Mouse (Mus musculus): ENCODE measurements around the gene Lrrc73.

The Lrrc73 gene

DNA sequence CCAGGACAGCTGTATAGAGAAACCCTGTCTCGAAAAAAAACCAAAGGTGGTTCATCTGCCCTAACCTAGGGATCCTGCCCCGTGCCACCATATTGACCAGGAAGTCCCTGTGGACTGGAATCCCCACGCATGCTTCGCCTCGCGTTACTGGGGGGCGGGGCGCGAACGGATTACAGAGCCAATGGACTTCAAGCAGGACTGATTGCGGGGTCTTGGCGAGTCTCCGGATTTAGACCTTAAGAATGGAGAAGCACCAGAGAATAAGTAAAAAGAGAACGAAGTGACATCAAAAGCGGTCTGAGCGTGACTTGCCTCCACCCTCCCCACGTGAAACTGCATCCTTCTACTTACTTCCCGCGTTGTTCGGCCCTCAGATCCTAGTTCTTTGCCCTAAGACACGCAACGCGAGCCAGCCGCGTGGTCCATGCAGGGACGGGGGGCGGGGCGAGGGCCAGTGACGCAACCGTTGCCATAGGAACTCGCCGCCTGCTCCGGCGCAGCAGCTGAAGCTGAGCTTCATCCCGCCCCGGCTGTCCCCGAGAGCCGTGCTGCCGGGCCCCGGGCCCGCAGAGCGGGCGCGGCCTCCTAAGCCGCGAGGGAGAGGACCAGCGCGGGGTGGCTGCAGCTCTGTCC is at the start of gene Lrrc73:
Gene Lrrc73 (plus strand): TSS at position 80 of the 633 bp plus-strand sequence.
- peak; percentile 93 for DNase-seq (ENCODE audit: low read depth)

DNA sequence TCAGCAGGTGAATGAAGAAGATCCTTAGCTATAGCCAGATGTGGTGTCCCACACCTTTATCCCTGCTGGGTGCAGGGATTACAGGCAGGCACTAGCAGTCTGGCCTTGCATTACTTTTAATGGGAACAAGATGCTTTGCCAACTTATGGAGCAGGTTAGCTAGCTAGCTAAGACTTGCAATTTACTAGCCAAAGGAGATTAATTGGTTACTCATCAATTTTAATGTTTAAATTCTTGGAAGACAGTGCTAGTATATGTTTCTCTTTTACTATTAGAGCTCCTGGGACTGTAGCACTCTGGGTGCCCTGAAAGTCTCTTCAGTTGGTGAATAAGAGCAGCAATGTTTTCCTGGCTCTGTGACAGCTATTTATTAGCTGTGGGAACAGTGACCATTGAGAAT is 46.7 kb upstream of the Lrrc73 start:
- no peak for DNase-seq (ENCODE audit: low read depth)

DNA sequence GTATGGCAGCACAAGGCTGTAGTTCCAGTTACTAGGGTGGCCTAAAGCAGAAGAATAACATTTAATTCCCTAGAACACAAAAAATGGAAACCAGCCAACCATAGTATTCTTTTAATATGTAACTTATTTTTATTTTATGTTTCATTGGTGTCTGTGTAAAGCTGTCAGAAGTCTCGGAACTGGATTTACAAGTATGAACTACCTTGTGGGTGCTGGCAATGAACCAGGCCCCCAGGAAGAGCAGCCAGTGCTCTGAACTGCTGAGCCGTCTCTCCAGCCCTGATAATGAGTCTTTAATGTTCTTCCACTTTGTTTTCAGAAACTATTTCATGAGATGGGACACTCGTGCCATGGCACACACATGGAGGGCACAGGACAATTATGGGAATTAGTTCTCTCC is 42.8 kb upstream of the Lrrc73 start:
- DNase-seq (ENCODE audit: low read depth): no peak

DNA sequence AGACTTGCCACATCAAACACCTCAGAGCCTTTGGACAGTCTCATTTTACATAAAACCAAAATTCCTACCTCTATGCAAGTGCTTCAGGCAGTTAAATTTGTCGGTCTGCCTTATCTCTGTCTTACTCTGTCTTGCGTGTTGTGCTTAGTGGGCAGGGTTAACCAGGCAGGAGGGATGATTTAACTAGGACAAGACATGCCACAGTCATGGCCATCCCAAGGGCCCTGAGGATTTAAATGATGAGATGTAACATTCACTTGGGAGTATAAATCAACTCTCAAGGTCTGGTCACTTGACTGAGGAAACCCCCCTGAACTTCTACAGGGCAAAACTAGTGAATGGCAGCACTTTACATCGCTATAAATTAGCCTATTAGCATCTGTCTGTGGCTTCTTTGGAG is 31.7 kb upstream of the Lrrc73 start:
- DNase-seq (ENCODE audit: low read depth): no peak

DNA sequence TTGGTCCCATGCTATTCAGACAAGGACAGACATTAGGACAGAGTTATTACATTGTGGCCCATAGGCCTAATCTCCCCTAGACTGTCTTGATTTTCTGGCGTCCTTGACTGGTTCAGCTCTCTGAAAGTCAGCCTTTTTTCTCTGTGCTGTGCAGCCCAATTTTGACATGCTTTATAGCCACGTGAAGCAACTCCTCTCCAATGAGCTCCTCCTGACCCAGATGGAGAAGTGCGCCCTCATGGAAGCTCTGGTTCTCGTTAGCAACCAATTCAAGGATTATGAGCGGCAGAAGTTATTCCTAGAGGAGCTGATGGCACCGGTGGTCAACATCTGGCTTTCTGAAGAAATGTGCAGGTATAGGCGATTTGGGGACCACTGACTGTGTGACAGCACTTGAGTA is 25.8 kb upstream of the Lrrc73 start:
- DNase-seq (ENCODE audit: low read depth): no peak

DNA sequence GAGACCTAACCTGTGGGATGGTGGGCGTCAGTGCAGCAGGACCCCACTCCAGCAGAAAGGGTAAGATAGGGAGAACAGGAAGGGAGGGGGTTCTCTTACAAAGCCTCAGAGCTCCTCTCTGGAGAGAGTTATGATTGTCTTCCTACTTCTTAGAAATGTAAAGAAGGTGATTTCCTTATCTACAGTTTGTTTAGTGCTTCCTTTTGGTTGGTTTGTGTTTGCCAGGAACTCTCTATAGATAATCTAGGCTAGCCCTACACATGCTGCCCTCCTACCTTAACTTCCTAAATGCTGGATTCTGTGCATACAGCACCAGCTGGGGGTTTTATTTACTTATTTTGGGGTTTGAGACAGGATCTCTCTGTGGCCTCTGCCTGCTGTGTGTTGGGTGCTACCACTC is 17.3 kb upstream of the Lrrc73 start:
- DNase-seq (ENCODE audit: low read depth): no peak

DNA sequence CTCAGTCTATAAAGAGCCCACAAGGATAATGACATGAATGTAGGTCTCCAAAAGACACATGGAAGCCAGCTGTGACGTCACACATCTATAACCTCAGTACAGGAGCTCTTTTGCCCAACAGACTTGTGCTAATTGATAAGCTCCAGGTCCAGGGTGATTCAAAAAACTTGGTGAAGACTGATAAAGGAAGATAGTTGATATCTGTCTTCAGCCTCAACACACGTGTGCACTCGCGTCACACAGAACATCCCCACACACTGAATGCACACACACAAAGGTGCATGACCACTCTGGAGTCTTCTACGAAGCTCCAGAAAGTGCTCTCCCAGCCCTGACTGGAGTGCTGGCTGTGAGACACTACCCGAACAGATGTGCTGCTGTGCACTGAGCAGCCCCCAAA is 16.3 kb upstream of the Lrrc73 start:
- no peak for DNase-seq (ENCODE audit: low read depth)

DNA sequence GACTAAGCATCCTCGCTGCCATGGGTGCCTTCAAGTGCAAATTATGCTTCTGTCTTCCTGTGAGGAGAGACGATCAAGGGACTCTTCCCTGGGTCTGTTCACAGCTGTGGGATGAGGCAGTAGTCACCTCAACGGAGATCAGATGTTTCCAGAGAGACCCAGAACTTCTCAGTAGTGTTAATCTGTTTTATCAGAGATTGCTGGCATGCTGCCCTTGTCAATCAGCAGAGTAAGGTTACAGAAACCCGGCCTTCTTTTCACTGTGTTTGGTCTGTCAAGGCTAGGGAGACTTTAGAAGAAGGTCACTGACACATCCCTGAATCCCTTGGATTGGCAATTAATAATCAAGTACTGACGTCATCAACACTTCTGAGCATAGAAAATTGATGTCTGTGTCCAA is 15.9 kb upstream of the Lrrc73 start:
- no peak for DNase-seq (ENCODE audit: low read depth)

DNA sequence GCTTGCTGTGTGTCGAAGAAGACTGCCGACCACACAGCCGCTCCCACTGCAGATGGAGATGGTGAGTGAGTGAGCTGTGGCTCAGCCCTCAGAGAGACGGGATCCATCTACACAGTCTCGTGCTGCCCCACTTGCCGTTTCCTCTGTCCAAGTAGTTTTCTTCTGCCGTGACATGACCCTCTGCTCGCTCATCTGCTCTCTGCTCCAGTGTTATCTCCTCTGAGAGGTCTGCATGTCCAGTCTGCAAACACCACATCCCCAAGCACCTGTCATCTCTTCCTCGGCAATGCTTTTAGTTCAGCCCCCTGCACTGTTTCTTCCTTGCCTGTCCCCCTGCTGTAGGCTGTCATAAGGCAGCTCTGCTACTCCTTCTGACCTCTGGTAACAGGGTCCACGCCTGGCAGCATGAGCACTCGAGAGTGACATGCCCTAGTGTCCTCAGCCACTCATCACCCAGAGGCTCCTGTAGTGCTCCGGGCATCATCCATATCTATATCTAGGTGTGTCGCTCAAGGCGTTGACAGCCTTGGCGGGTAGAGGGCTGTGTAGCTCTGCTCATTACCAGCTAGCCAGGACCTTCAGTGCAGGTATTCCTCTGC is 13.7 kb upstream of the Lrrc73 start:
- no peak for DNase-seq (ENCODE audit: low read depth)

DNA sequence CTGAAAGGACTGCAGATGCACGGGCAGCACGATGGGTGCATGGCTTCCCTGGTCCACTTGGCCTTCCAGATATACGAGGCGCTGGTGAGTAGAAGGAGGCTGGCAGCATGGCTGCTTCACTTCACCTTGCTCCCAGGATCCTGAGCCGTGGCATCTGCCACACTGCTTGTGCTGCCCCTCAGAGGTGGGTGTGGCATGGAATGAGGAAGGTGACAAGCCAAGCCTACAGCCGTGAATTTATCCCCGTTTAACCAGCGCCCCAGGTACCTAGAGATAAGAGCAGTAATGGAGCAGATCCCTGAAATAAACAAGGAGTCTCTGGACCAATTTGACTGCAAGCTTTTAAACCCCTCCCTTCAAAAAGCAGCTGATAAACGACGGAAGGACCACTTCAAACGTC is 11.9 kb upstream of the Lrrc73 start:
- no peak for DNase-seq (ENCODE audit: low read depth)

DNA sequence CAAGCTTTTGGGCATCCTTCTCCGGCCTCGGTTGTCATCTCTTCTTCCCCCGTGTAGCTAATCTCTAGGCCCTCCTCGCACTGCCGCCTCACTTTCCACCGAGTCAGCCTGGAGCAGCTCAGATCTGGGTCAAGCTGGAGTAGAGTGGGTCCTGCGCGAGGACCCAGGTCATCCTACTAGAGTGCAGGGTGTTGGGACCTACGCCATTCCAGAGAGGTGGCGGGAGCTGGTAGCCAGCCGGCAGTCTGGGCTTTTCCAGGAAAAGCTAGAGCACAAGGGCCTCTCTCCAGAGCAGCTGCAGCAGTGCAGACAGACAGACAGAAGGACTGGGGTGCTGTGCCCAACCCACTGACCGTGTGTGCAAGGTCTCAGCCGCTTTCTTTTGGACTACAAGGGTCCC is 11.1 kb upstream of the Lrrc73 start:
- DNase-seq (ENCODE audit: low read depth): no peak

DNA sequence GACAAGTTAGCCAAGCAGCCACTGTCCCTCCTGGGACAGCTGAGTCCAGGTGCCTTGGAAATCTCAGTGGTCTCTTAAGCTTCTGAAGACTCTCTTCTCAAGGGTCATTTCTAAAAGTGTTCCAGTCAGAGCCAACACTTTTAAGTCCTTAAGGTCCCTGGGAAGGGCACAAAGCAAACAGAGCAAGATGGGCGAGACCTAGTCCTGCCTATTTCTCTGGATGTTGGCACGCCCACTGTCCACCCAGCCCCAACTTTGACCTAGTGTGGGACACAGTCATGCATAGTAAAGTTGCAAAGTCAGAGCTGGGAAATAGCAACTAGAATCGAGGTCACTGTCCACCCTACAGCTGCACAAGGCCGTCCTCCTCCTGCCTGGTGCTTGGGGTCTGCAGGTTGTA is 10.3 kb upstream of the Lrrc73 start:
- DNase-seq (ENCODE audit: low read depth): no peak

DNA sequence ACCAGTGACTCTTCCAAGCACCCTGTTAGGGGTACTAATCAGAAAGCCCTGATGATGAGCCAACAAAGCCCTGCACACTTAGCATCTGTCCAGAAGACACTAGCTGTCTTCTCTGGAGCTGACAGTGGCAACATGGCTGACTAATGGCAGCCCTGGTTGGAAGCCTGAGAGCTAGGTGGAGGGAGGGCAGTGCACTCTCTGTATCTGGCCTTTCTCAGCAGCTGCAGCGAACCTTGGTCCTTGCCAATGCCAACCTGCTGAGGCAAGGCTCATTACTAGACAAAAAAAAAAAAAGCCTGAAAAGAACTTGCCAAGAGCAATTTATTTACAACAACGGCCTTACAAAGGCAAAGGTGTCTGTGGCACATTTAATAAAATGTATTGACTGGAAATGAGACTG is 9.7 kb upstream of the Lrrc73 start:
- no peak for DNase-seq (ENCODE audit: low read depth)

DNA sequence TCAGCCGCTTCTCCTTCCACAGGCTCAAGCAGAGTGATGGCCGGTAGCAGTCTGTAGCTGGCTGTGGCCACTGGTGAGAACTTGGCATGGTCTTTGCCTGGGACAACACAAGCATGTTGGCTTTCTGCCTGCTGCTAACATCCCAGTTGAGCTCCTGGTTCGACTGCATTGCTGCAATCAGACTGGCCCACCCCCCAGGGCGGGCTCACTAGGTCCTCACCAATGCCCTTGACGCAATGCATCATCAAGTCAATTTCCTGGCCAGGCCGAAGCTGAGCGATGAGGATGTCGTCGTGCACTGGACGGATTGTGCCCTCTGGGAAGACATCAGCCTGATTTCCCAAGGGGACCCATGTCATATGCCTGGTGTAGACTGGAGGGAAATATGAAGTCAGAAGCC is 8.8 kb upstream of the Lrrc73 start:
- no peak for DNase-seq (ENCODE audit: low read depth)

DNA sequence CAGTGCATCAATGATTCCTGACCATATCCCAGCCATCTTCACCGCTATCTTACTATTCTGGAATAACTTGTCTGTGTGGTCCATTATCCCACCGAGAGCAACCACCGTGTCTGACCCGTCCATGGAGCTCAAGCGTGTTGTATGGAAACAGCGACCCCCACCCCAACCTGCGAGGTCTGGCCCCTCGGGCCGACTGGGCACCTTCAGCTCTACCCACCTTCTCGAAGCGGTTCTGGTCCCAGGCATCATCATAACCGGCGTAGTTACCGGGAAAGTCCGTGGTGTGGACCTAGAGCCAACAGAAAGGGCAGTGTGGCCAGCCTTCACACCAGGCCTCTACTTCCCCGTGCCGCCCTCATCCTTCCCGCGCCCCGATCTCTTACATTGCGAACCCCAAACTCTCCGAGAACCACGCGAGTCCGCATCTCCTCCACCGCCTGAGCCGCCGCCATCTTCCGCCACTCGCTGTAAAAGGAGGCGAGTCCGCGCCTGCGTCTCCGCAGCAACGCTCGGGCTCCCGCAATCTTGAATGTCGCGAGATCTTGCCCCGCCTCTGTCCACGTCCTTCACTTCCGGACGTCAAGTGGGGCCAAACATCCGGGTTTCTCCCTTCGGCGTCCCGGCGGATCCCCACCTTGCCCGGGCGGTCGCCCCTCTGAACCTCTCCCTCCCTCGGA is 5.7 kb upstream of the Lrrc73 start, which contains the start of the genes Polr1c and Yipf3:
Gene Polr1c (minus strand): TSS at position 543 of the 677 bp plus-strand sequence.
Gene Yipf3 (plus strand): TSS at position 569 of the 677 bp plus-strand sequence.
- DNase-seq (ENCODE audit: low read depth): peak; percentile 93

DNA sequence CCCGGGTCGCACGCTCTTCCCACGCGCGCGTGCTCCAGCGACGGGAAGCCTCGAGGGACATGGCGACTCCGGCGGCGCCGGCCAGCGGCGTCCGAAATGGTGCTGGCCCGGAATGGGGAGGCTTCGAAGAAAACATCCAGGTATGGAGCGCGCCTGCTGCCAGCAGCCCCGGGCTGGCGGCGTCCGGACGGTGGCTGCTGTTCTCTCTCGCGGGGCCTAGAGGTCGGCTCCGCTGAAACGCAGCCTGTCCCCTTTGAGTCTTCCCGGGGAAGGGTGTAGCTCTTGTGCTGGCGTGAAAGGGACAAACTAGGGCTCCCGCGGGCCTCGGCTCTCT is 5.2 kb upstream of the Lrrc73 start:
- DNase-seq (ENCODE audit: low read depth): no peak

DNA sequence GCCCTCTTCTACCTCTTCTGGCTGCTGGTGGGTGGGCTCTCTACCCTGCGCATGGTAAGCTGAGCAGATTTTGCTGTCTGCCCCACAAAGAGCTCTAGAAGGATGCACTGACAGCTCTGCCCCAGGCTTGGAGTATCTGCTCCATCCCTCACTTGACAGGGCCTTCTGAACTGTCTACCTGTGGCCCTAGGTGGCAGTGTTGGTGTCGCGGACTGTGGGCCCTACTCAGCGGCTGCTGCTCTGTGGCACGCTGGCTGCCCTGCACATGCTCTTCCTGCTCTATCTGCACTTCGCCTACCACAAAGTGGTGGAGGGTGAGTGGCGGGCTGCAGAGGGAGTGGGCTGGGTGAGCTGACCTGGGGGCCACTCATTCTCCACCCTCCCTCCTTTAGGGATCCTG is 2.2 kb upstream of the Lrrc73 start:
- peak; percentile 38 for DNase-seq (ENCODE audit: low read depth)

DNA sequence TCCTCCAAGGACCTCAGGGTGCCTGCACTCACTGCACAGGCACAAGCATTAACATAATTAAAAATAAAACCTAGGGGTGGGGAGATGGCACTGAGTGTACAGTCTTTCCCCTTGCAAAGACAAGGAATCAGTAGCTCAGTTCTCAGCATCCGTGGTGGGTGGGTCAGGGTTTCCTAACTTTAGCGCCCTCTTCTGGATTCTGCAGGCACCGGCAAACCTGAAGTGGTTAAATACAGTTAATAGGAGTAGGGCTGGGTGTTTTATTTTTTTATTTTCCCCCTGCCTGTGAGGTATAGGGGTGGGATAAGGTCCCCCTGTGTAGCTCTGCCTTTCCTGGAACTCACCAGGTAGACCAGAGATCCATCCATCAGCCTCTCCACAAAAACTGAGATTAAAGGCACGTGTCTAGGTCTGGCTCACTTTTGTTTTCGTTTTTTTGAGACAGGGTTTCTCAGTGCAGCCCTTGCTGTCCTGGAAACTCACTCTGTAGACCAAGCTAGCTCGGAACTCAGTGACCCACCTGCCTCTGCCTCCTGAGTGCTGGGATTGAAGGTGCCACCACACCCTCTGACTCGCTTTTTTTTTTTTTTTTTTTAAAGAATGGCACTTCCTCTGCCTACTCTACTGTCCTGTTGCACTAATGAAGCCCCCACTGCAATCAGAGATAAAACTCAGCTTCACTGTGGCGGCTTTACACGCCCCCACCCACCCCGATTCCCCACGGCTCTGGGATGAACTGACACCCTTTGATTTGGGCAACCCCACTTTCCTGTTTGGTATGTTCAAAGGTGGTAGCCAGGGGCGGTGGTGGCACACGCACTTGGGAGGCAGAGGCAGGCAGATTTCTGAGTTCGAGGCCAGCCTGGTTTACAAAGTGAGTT is 520 bp upstream of the Lrrc73 start:
- DNase-seq (ENCODE audit: low read depth): peak; percentile 67

DNA sequence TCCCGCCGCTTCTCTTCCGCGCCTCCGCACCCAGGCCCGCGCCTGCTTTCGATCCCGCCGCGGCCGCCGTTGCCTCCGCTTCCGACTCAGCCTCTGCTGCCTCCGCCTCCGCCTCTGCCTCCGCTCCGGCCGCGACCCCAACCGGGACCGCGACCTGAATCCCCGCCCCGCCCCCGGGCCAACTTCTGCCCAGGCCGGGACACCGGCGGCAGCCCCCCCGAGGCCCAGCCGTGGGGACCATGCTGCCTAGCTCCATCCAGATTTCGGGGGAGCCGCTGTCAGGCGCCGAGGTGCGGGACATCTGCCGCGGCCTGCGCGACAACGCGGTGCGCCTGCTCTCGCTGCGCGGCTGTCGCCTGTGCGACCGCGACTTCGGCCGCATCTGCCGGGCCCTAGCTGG is 775 bp downstream of the Lrrc73 start:
- DNase-seq (ENCODE audit: low read depth): no peak

DNA sequence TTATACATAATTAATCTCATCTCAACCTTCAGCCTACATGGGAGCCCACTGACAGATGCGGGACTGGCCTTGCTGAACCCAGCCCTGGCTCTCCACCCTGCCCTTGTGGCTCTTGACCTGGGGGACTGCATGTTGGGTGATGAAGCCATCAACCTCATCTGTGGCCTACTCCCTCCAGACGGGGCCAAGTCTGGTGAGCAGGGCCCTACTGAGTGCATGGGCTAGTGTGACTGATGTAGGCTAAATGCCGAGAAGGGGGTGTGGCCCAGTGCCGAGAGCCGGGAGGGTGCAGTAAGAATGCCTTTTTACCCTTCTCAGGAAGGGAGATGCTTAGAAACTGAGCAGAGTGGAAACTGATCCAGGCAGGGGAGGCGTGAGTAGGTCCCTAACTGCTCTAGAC is 1.8 kb downstream of the Lrrc73 start:
- DNase-seq (ENCODE audit: low read depth): no peak

DNA sequence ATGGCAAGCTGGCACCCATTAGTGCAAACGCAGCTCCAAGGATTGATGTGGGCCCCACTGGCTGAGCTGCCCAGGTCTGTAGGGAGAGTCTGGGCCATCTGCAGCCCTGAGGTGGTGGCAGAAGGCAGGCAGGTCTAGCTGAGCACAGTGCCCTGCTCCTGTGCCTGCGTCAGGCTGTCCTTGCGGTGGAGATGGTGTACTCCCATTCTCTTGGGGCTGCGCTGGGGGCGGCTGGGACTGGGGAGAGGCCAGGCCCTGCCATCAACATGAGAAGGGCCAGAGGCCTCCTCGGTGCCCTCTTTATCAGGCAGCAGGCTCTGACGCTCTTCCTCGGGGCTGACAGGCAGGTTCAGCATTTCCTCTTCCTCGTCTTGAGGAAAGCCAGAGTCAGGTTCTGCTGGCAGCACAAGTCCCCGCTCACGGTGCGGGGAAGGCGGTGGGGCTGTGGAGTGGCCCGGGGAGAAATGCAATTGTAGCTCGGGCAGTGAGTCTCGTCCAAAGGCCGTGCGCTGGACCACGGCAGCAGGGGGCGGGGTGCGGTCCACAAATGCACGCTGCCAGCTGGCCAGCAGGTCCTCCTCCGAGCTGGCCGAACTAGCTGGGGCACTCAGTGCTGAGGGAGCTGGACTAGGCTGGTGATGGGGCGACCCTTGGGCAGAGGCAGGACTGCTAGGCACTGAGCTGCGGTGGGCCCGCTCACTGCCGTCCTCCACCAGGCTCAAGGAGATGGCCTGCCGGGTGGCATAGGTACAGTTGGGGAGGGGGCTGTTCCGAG is 5.1 kb downstream of the Lrrc73 start:
- no peak for DNase-seq (ENCODE audit: low read depth)

DNA sequence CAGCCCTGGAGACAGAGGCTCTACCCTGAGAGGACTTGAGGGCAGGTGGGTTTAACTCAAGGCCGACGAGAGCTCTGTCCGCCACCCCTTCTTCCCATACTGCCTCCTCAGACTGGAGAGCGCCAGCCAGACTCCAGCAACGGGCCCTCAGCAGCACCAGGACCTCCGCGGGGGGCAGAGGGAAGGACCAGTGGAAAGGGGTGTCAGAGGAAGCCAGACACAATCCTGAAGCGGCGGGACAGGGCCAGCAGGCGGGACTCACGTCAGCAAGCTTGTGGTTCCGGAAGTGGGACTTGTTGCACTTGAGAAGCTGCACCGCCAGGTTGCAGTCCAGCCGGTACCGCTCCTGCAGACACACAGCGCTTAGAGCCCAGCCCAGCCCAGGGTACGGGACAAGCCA is 6.3 kb downstream of the Lrrc73 start:
- DNase-seq (ENCODE audit: low read depth): no peak
